Mouse (Mus musculus) c-Kit-negative CD71-positive TER-119-positive erythroid progenitor cells, embryonic 14.5 days (primary cell): Measurements from ENCODE around the gene Pdk3.

Experiments
- DNase-seq: peaks from one replicate; pipeline ENCODE4 v3.0.0-alpha.2; 2013; ENCODE audit warnings: low read depth, low spot score

The Pdk3 gene

GRCm38 (mm10) chrX:93831561-93832336, at the start of gene Pdk3:
Gene Pdk3, minus strand, starts transcription at chrX:93832201.
- DNase-seq: peak; percentile 51

- no peak for DNase-seq
Observed at GRCm38 (mm10) chrX:93877634-93878016, 45.6 kb upstream of the Pdk3 start.

- no peak for DNase-seq
Observed at GRCm38 (mm10) chrX:93876981-93877633, 45.1 kb upstream of the Pdk3 start.

- DNase-seq: no peak
Observed at GRCm38 (mm10) chrX:93863393-93863792, 31.4 kb upstream of the Pdk3 start.

- no peak for DNase-seq
Observed at GRCm38 (mm10) chrX:93862525-93863086, 30.6 kb upstream of the Pdk3 start.

GRCm38 (mm10) chrX:93857756-93858155, 25.8 kb upstream of the Pdk3 start:
- no peak for DNase-seq

- DNase-seq: no peak
Observed at GRCm38 (mm10) chrX:93832337-93832884, 410 bp upstream of the Pdk3 start.

GRCm38 (mm10) chrX:93825787-93826186, 6.2 kb downstream of the Pdk3 start:
- no peak for DNase-seq

GRCm38 (mm10) chrX:93808040-93808439, 24.0 kb downstream of the Pdk3 start:
- no peak for DNase-seq

GRCm38 (mm10) chrX:93793168-93793567, 38.8 kb downstream of the Pdk3 start:
- DNase-seq: peak; percentile 29

- DNase-seq: no peak
Observed at GRCm38 (mm10) chrX:93789562-93789961, 42.4 kb downstream of the Pdk3 start.

- no peak for DNase-seq
Observed at GRCm38 (mm10) chrX:93760770-93761169, 71.2 kb downstream of the Pdk3 start.

GRCm38 (mm10) chrX:93756867-93757455, 75.0 kb downstream of the Pdk3 start:
- DNase-seq: no peak

- DNase-seq: no peak
Observed at GRCm38 (mm10) chrX:93755210-93755842, 76.7 kb downstream of the Pdk3 start.

GRCm38 (mm10) chrX:93750566-93750965, 81.4 kb downstream of the Pdk3 start:
- DNase-seq: peak; percentile 54

- DNase-seq: no peak
Observed at GRCm38 (mm10) chrX:93749165-93749564, 82.8 kb downstream of the Pdk3 start.

GRCm38 (mm10) chrX:93732975-93733748, 98.8 kb downstream of the Pdk3 start:
- no peak for DNase-seq

GRCm38 (mm10) chrX:93732407-93732806, 99.6 kb downstream of the Pdk3 start:
- DNase-seq: no peak

GRCm38 (mm10) chrX:93730854-93731253, 101.1 kb downstream of the Pdk3 start:
- DNase-seq: no peak

GRCm38 (mm10) chrX:93729529-93729928, 102.5 kb downstream of the Pdk3 start:
- no peak for DNase-seq
